ENCODE assay signal across 26 mouse cellular contexts in genomic region chr1:184562926-184563325, GRCm38 (mm10).
DNase-seq lines count a peak whose midpoint lies in the region; ATAC-seq and TF ChIP-seq lines count a peak whose summit lies in the region.
"Had no signal": no experiment of that assay in that cellular context is flagged by ENCODE, and none has a peak within 500 bp of the region (broad histone marks: within the 10 kb centered on the region; RNA-seq: fewer than 3 reads in every experiment).

No protein-coding gene starts in this region.

- no peaks in the 10 kb centered on the region for H3K9me3 ChIP-seq in hindbrain, postnatal 0 days (ENCODE audit: low read length)
- H3K9me3 ChIP-seq: embryonic facial prominence, embryonic 12.5 days; hindbrain, embryonic 10.5 days; limb, embryonic 12.5 days; midbrain, embryonic 10.5 days; neural tube, embryonic 15.5 days had no signal

- peak; percentile 78 for ATAC-seq in megakaryocyte, adult 5-6 weeks (ENCODE audit: poor library complexity, severe bottlenecking)
- ATAC-seq in hindbrain, postnatal 0 days, result no peak
- ATAC-seq: CD4-positive, CD25-positive, alpha-beta regulatory T cell, adult 4 months; forebrain, postnatal 0 days; liver, postnatal 0 days; midbrain, embryonic 16.5 days had no signal

- peak overlapping the region; percentile 39; the same call in 1 of the 2 replicates for H3K27ac ChIP-seq in brown adipose tissue, adult 24 weeks (replicated peaks; ENCODE audit: low read depth, low read length)
- no peak overlapping the region for H3K27ac ChIP-seq in hindbrain, postnatal 0 days
- H3K27ac ChIP-seq: embryonic facial prominence, embryonic 12.5 days; hindbrain, embryonic 10.5 days; limb, embryonic 12.5 days; midbrain, embryonic 10.5 days; neural tube, embryonic 15.5 days; stomach, postnatal 0 days had no signal

- no peak overlapping the region for H3K9ac ChIP-seq in hindbrain, postnatal 0 days (replicated peaks; ENCODE audit: low read length)
- H3K9ac ChIP-seq: embryonic facial prominence, embryonic 12.5 days; forebrain, postnatal 0 days; limb, embryonic 12.5 days; liver, postnatal 0 days; neural tube, embryonic 15.5 days had no signal

- DNase-seq in 416B (ENCODE audit: low read depth) (peak; percentile 59), A20 (ENCODE audit: low read depth, low spot score) (peak; percentile 56)
- no peak for DNase-seq in hindbrain, postnatal 0 days (ENCODE audit: low spot score)
- DNase-seq in right cerebral cortex, postnatal 25 days, result no peak
- DNase-seq in embryo, embryonic 11 days, result no peak
- DNase-seq: adrenal gland, adult 8-10 months; cerebellum, adult 9-11 months; forebrain, postnatal 0 days; gastrocnemius, postnatal 36 days; kidney, adult 11 months; kidney, postnatal 4 days; liver, postnatal 0 days; lung, postnatal 14 days; thymus, adult 2 months had no signal

- H3K4me3 ChIP-seq in brown adipose tissue, adult 24 weeks (ENCODE audit: insufficient read depth, low read depth, low read length), result no peak overlapping the region
- no peak overlapping the region for H3K4me3 ChIP-seq in hindbrain, postnatal 0 days (ENCODE audit: low read length)
- H3K4me3 ChIP-seq: embryonic facial prominence, embryonic 12.5 days; hindbrain, embryonic 10.5 days; limb, embryonic 12.5 days; midbrain, embryonic 10.5 days; neural tube, embryonic 15.5 days had no signal

- H3K36me3 ChIP-seq in hindbrain, postnatal 0 days (ENCODE audit: insufficient read depth, low read length), result no peaks in the 10 kb centered on the region
- H3K36me3 ChIP-seq: embryonic facial prominence, embryonic 12.5 days; hindbrain, embryonic 10.5 days; limb, embryonic 12.5 days; midbrain, embryonic 10.5 days; neural tube, embryonic 15.5 days had no signal

- TF ChIP-seq CTCF in hindbrain, postnatal 0 days (IDR thresholded peaks at IDR 0.05; ENCODE audit: low read depth), result no peak

- WGBS in hindbrain, postnatal 0 days, result 91% methylated on average over 4 of the region's 4 CpGs

- no peaks in the 10 kb centered on the region for H3K4me1 ChIP-seq in brown adipose tissue, adult 24 weeks (ENCODE audit: control insufficient read depth, insufficient read depth, insufficient read length, low read length)
- no peaks in the 10 kb centered on the region for H3K4me1 ChIP-seq in hindbrain, postnatal 0 days (ENCODE audit: insufficient read depth, low read length)
- H3K4me1 ChIP-seq: embryonic facial prominence, embryonic 12.5 days; hindbrain, embryonic 10.5 days; limb, embryonic 12.5 days; midbrain, embryonic 10.5 days; neural tube, embryonic 15.5 days had no signal

- no peaks in the 10 kb centered on the region for H3K27me3 ChIP-seq in hindbrain, postnatal 0 days (ENCODE audit: insufficient read depth, low read length)
- H3K27me3 ChIP-seq: embryonic facial prominence, embryonic 12.5 days; limb, embryonic 12.5 days; neural tube, embryonic 15.5 days had no signal

- no peak overlapping the region for H3K4me2 ChIP-seq in hindbrain, postnatal 0 days (ENCODE audit: low read depth, low read length)
- H3K4me2 ChIP-seq: embryonic facial prominence, embryonic 12.5 days; heart, embryonic 11.5 days; limb, embryonic 12.5 days; liver, embryonic 11.5 days; neural tube, embryonic 15.5 days had no signal

Comparison
In these comparisons a context has a peak if more than half of its experiments do, and no peak if none do; other contexts are left out.
1. DNase-seq: peak in 416B (single experiment) and A20 (single experiment); none in hindbrain, postnatal 0 days (single experiment), right cerebral cortex, postnatal 25 days (single experiment) and embryo, embryonic 11 days (single experiment).